Mouse (Mus musculus) bone marrow macrophage, adult 2 months (primary cell): ENCODE data around the gene Gm43552. TPM values are rescaled to one million over a fixed set of nuclear protein-coding genes. Genes with fewer than 3 reads are reported as not detected.
A peak's percentile ranks its signal among the peaks of the same experiment; 100 is the strongest.
"Not testable (repeated sequence)": the region's sequence is repeated elsewhere in the genome, so short reads cannot be mapped to it uniquely, and the experiment has no call there.

Experiments used
- H3K27ac ChIP-seq: 2 replicates; pipeline ENCODE4 v1.5.1; 2012; ENCODE audit warnings: low read depth, low read length; ENCODE audit not compliant: insufficient read depth
- H3K4me1 ChIP-seq: 2 replicates; pipeline ENCODE4 v1.6.1; 2012; ENCODE audit warnings: low read length; ENCODE audit not compliant: control insufficient read depth, insufficient read depth
- H3K4me3 ChIP-seq: 2 replicates; pipeline ENCODE4 v1.5.1; 2012; ENCODE audit warnings: mild to moderate bottlenecking, low read length, moderate library complexity; ENCODE audit not compliant: insufficient read depth
- CTCF ChIP-seq: IDR thresholded peaks from 2 replicates; pipeline ENCODE4 v1.5.1; 2012; ENCODE audit warnings: low read depth, mild to moderate bottlenecking, low read length, moderate library complexity
- POLR2A ChIP-seq: IDR thresholded peaks from 2 replicates; pipeline ENCODE4 v1.6.1; 2012; ENCODE audit warnings: mild to moderate bottlenecking, low read depth, low read length, borderline replicate concordance
- polyA plus RNA-seq: library from polyadenylated mRNA; stranded (reverse); fragments of >200 nt; gene quantifications from 2 replicates; pipeline ENCODE4 v1.2.4, GENCODE M21; 2012; ENCODE audit not compliant: missing spikeins, insufficient read depth, insufficient read length

Gm43552 gene
- polyA plus RNA-seq, 1 experiment: not detected

GRCm38 (mm10) chr5:65491767-65492715 lies 592 bp downstream of the Gm43552 start:
- H3K27ac ChIP-seq: peak overlapping the region; percentile 76
- H3K4me3 ChIP-seq: peak overlapping the region; percentile 97
- TF ChIP-seq CTCF: peak; percentile 6; the same call in 1 of the 2 replicates
- TF ChIP-seq POLR2A: no peak
- H3K4me1 ChIP-seq: peaks cover 31% of the 10 kb centered on the region

- no peak overlapping the region for H3K4me3 ChIP-seq
- no peak overlapping the region for H3K27ac ChIP-seq
- peaks cover 39% of the 10 kb centered on the region for H3K4me1 ChIP-seq
Observed at GRCm38 (mm10) chr5:65489830-65490229, 2.8 kb downstream of the Gm43552 start.

GRCm38 (mm10) chr5:65488725-65489124 lies 3.9 kb downstream of the Gm43552 start:
- TF ChIP-seq CTCF (no peak), POLR2A (no peak)
- Histone ChIP-seq H3K4me3 (no peak overlapping the region), H3K27ac (no peak overlapping the region), H3K4me1 (peaks cover 47% of the 10 kb centered on the region)

More at GRCm38 (mm10) chr5:65489830-65490229, 2.8 kb downstream of the Gm43552 start:
- TF ChIP-seq POLR2A (no peak), CTCF (no peak)

- no peak for TF ChIP-seq POLR2A
- no peak for TF ChIP-seq CTCF
- Histone ChIP-seq H3K4me3 (no peak overlapping the region), H3K27ac (no peak overlapping the region), H3K4me1 (peaks cover 55% of the 10 kb centered on the region)
Observed at GRCm38 (mm10) chr5:65487381-65487780, 5.3 kb downstream of the Gm43552 start.

- peak overlapping the region; percentile 56 for H3K27ac ChIP-seq
- TF ChIP-seq POLR2A: no peak
- TF ChIP-seq CTCF: no peak
- H3K4me1 ChIP-seq: peaks cover 55% of the 10 kb centered on the region
- no peak overlapping the region for H3K4me3 ChIP-seq
Observed at GRCm38 (mm10) chr5:65486514-65486913, 6.1 kb downstream of the Gm43552 start.

GRCm38 (mm10) chr5:65482996-65483395 lies 9.6 kb downstream of the Gm43552 start:
- Histone ChIP-seq H3K27ac (no peak overlapping the region), H3K4me3 (no peak overlapping the region), H3K4me1 (peaks cover 51% of the 10 kb centered on the region)
- TF ChIP-seq POLR2A (no peak), CTCF (no peak)

GRCm38 (mm10) chr5:65480511-65480910 lies 12.1 kb downstream of the Gm43552 start:
- Histone ChIP-seq H3K4me1 (peaks cover 48% of the 10 kb centered on the region), H3K4me3 (no peak overlapping the region), H3K27ac (no peak overlapping the region)
- TF ChIP-seq POLR2A (no peak), CTCF (no peak)

GRCm38 (mm10) chr5:65479681-65480445 lies 12.8 kb downstream of the Gm43552 start:
- TF ChIP-seq POLR2A (no peak), CTCF (no peak)
- Histone ChIP-seq H3K4me1 (peaks cover 47% of the 10 kb centered on the region), H3K4me3 (no peak overlapping the region), H3K27ac (no peak overlapping the region)

- H3K4me3 ChIP-seq: no peak overlapping the region
- TF ChIP-seq POLR2A (no peak), CTCF (no peak)
- peaks cover 39% of the 10 kb centered on the region for H3K4me1 ChIP-seq
- H3K27ac ChIP-seq: no peak overlapping the region
Observed at GRCm38 (mm10) chr5:65478224-65478623, 14.4 kb downstream of the Gm43552 start.

- not testable (repeated sequence) for H3K4me3 ChIP-seq
- Histone ChIP-seq H3K27ac (peak overlapping the region; percentile 91), H3K4me1 (peaks cover 33% of the 10 kb centered on the region)
Observed at GRCm38 (mm10) chr5:65476739-65477138, 15.9 kb downstream of the Gm43552 start.
